Mouse (Mus musculus) lung, adult 2 months (tissue): Measurements from ENCODE around the gene Cgn. TPM values are rescaled to one million over a fixed set of nuclear protein-coding genes. Genes with fewer than 3 reads are reported as not detected.

ENCODE experiments used
- DNase-seq: peaks from one replicate; pipeline ENCODE4 v3.0.0; 2022
- H3K4me1 ChIP-seq: fragments of 200-500 bp; 2 replicates; pipeline ENCODE4 v1.6.1; 2011; ENCODE audit warnings: low read length; ENCODE audit not compliant: control insufficient read depth, insufficient read depth
- H3K4me3 ChIP-seq: fragments of 200-500 bp; replicated peaks from 2 replicates; pipeline ENCODE3; 2011; ENCODE audit warnings: low read depth, mild to moderate bottlenecking, control low read depth, low read length; ENCODE audit errors: extremely low read depth
- CTCF ChIP-seq: fragments of 200-500 bp; IDR thresholded peaks from 2 replicates; pipeline ENCODE4 v1.5.1; 2011; ENCODE audit warnings: mild to moderate bottlenecking, low read length, control low read depth; ENCODE audit not compliant: insufficient read depth
- POLR2A ChIP-seq: fragments of 200-500 bp; IDR thresholded peaks from 2 replicates; pipeline ENCODE4 v1.6.1; 2011; ENCODE audit warnings: low read depth, mild to moderate bottlenecking, control low read depth, low read length, borderline replicate concordance; ENCODE audit errors: extremely low read depth
- WGBS: fragments of 180-500 bp; shearing (Covaris S2); methylation state at CpG from one replicate; pipeline ENCODE4 v1.1.7; 2018; 5-methylcytosine and 5-hydroxymethylcytosine counted together
- polyA plus RNA-seq: library from polyadenylated mRNA; depleted of rRNA; stranded (reverse); fragments of >200 nt; gene quantifications from 2 replicates; pipeline ENCODE4 v1.2.3, GENCODE M21; 2012

The Cgn gene
- polyA plus RNA-seq, 1 experiment: 27.8 TPM

DNA sequence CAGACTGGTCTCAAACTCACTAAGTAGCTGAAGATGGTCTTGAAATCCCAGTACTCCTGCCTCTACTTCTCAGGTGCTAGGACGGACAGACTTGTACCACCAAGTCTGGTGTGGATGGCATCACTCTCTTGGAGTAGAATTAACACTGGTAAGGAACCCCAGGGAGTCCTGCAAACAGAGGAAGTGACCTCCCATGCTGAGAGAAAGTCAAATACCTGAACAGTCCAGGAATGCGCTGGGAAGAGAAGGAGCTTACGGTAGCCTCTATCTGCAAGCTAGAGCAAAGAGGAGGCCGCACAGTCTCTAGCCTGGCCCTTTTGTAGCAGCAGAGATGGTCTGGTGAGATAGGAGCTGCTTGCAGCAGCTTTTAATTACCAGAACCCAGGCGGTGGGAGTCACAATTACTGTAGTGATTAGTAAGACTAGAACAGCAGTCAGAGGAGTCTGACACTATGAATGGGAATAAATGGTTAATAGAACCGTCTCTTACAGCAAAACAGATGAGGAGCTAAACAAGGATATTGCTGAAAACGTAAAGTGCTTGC lies 9.4 kb upstream of the Cgn start:
- H3K4me1 ChIP-seq: no peaks in the 10 kb centered on the region
- DNase-seq: no peak
- H3K4me3 ChIP-seq: no peak overlapping the region
- no peak for TF ChIP-seq POLR2A
- TF ChIP-seq CTCF: no peak
- 68% methylated on average over 7 of the region's 7 CpGs for WGBS

GRCm38 (mm10) chr3:94794359-94794758 lies 8.1 kb upstream of the Cgn start:
- Histone ChIP-seq H3K4me3 (no peak overlapping the region), H3K4me1 (no peaks in the 10 kb centered on the region)
- WGBS: 81% methylated on average over 2 of the region's 2 CpGs
- DNase-seq: no peak
- TF ChIP-seq CTCF (no peak), POLR2A (no peak)

GRCm38 (mm10) chr3:94793672-94794071 lies 7.4 kb upstream of the Cgn start:
- 77% methylated on average over 2 of the region's 2 CpGs for WGBS

DNA sequence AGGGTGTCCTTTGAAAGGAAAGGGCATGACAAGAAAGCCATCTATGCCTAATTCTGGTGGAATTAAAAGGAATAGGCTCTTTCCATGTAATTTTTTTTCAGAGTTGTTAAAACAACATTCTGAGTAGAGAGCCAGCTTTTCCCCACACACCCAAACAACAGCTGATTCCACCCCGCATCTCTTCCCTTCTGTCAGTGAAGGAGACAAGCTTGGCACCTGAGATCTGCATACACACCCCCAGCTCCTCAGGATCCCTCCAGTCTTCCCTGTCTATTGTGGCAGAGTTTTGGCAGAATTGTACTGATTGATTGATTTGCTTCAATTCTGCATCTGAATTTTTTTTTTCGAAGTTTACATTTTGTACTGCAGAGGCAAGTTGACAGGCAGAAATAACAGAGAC lies 6.0 kb upstream of the Cgn start:
- TF ChIP-seq POLR2A (no peak), CTCF (no peak)
- no peak overlapping the region for H3K4me3 ChIP-seq
- DNase-seq: no peak
- WGBS: 79% methylated on average over 2 of the region's 2 CpGs
- no peaks in the 10 kb centered on the region for H3K4me1 ChIP-seq

More at GRCm38 (mm10) chr3:94793672-94794071, 7.4 kb upstream of the Cgn start:
- DNase-seq: no peak
- no peak overlapping the region for H3K4me3 ChIP-seq
- no peak for TF ChIP-seq POLR2A
- TF ChIP-seq CTCF: no peak
- H3K4me1 ChIP-seq: no peaks in the 10 kb centered on the region

- H3K4me1 ChIP-seq: 0 out of 2 replicates have a peak, but pooled peaks cover 2% of the 10 kb centered on the region
- no peak for DNase-seq
- 53% methylated on average over 2 of the region's 2 CpGs for WGBS
- no peak for TF ChIP-seq CTCF
- no peak for TF ChIP-seq POLR2A
- no peak overlapping the region for H3K4me3 ChIP-seq
These were observed 3.2 kb upstream of the Cgn start for GRCm38 (mm10) chr3:94789516-94789915.

GRCm38 (mm10) chr3:94789071-94789470 lies 2.8 kb upstream of the Cgn start:
- DNase-seq: no peak
- 0 out of 2 replicates have a peak, but pooled peaks cover 2% of the 10 kb centered on the region for H3K4me1 ChIP-seq
- WGBS: 91% methylated on average over 1 of the region's 1 CpGs
- no peak for TF ChIP-seq CTCF
- TF ChIP-seq POLR2A: no peak
- H3K4me3 ChIP-seq: no peak overlapping the region

DNA sequence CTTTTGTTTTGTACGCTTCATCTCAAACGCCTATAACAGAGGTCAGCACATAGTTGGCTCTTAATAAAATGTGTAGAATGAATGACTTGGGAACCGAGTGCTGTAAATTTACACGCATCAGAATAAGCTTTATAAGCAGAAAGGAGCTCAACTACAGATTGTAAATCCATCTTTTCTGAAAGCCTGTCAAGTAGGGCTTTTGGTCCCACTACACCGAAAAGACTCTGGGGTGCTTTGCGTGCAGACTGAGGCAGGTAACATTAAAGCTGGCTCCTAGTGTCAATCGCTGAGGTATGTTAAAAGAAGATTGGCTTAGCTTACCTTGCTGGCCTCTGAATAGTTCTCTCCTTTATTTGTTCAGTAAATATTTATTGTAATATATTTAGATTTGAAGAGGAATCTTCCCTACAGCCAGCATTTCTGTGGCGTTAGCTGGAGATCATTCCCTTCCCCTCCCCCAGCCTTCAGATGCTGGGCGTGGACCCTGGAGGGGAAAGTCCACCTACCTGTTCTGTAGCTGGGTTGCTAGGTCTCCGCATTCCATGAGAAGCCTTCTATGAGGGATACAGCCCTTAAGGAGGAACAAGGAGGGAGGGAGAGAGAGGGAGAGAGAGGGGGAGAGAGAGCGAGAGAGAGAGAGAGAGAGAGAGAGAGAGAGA lies 959 bp upstream of the Cgn start:
- WGBS: 5% methylated on average over 11 of the region's 11 CpGs

GRCm38 (mm10) chr3:94785958-94786357 lies 334 bp downstream of the Cgn start:
- peak overlapping the region; percentile 56 for H3K4me3 ChIP-seq
- DNase-seq: peak; percentile 25
- 0 out of 2 replicates have a peak, but pooled peaks cover 2% of the 10 kb centered on the region for H3K4me1 ChIP-seq
- no peak for TF ChIP-seq POLR2A
- no peak for TF ChIP-seq CTCF
- WGBS: 1% methylated on average over 14 of the region's 14 CpGs

More for the DNA sequence above, 959 bp upstream of the Cgn start:
- DNase-seq: peak; percentile 44
- TF ChIP-seq POLR2A (no peak), CTCF (no peak)
- no peak overlapping the region for H3K4me3 ChIP-seq
- 0 out of 2 replicates have a peak, but pooled peaks cover 2% of the 10 kb centered on the region for H3K4me1 ChIP-seq

DNA sequence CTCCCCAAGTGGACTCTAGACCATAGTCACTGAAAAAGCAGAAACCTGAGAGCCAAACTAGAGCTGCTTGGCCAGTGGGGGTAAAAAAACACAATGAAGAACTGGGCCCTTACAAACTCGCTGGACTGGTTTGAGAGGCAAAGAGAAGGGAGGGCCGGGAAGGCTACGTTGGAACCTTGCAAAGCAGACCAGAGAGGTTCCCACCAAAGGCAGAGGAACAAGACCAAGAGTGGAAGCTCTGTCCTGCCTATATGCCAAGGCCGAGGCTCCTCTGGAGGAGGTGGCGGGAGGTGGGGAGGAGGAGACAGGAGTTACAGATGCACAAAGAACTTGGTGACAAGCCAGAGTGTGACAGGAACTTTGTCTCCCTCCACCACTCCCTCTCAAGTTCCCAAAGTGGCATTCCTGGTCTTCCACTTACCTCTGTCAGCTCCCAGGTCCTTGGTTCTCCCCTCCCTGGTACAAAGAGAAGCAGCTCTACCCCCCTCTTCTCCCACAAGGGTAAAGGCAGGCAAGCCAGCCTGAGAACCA lies 2.1 kb downstream of the Cgn start:
- peak; percentile 71 for DNase-seq
- Histone ChIP-seq H3K4me1 (0 out of 2 replicates have a peak, but pooled peaks cover 2% of the 10 kb centered on the region), H3K4me3 (peak overlapping the region; percentile 40)
- WGBS: 49% methylated on average over 5 of the region's 5 CpGs
- no peak for TF ChIP-seq CTCF
- TF ChIP-seq POLR2A: 0 out of 2 replicates have a peak, but pooled peaks have one; percentile 30
